Mouse (Mus musculus): Measurements from ENCODE around the gene Zbtb14.
A peak's percentile ranks its signal among the peaks of the same experiment; 100 is the strongest.

Zbtb14 gene

DNA sequence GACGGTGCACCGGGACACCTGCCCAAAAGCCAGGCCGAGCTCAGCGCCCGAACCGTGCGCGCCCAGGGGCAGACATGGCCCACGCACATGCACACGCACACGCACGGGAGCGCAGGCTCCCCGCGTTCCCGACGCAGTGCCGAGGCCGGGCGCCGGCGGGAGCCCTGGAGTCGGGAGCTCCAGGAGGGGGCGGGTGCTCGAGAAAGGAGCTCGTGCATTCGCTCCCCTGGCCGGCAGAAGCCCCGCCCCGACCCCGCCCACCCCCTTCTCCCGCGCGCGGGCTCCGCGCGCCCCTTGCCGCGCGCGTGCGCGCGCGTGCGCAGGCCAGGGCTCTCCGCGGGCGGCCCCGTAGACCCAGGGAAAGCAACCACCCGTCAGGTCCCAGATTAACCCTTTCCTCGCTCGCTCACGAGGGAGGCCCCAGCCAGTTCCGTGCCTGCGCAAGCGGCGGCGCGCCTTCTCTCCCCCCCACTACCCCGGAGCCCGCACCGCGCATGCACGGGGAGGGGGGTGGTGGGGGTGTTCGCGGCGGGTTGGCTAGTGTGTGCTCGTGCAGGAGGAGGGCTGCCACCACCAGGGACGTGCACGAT lies at the start of gene Zbtb14:
Gene Zbtb14, plus strand, starts transcription at position 540 of the 590 bp plus-strand sequence.
- DNase-seq (ENCODE audit: low read depth) = peak; percentile 94

GRCm38 (mm10) chr17:69346056-69346455 lies 36.8 kb upstream of the Zbtb14 start:
- peak; percentile 3 for DNase-seq (ENCODE audit: low read depth)

DNA sequence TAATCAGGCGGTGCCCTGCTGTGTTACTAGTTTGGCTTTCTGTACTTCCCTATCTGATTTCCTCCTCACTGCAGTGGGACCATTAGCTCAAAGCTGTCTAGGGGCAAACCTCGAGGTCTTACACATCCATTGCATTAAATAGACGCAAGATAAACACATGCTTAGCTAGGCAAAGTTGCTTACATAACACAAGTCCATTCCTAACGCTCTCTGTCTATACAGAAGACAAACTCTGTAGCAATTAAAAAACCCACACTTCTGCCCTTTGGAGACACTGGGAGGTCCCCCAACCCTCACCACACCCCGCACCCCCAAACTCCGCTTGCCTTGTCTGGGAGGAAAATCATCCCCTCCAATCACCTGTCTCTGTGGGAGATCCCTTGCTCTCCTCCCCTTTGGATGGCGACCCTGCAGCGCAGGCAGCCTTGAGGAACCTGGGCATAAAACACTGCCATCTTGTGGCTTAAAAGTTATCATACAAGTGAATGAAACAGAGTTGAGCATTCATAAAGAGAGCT lies 33.8 kb upstream of the Zbtb14 start:
- DNase-seq (ENCODE audit: low read depth) = peak; percentile 69

- DNase-seq (ENCODE audit: low read depth) = peak; percentile 79
Measured at GRCm38 (mm10) chr17:69365049-69365448, 17.8 kb upstream of the Zbtb14 start.

GRCm38 (mm10) chr17:69380838-69381237 lies 2.0 kb upstream of the Zbtb14 start:
- no peak for DNase-seq (ENCODE audit: low read depth)

- DNase-seq (ENCODE audit: low read depth) = no peak
Measured at GRCm38 (mm10) chr17:69383201-69383940, 521 bp downstream of the Zbtb14 start.

DNA sequence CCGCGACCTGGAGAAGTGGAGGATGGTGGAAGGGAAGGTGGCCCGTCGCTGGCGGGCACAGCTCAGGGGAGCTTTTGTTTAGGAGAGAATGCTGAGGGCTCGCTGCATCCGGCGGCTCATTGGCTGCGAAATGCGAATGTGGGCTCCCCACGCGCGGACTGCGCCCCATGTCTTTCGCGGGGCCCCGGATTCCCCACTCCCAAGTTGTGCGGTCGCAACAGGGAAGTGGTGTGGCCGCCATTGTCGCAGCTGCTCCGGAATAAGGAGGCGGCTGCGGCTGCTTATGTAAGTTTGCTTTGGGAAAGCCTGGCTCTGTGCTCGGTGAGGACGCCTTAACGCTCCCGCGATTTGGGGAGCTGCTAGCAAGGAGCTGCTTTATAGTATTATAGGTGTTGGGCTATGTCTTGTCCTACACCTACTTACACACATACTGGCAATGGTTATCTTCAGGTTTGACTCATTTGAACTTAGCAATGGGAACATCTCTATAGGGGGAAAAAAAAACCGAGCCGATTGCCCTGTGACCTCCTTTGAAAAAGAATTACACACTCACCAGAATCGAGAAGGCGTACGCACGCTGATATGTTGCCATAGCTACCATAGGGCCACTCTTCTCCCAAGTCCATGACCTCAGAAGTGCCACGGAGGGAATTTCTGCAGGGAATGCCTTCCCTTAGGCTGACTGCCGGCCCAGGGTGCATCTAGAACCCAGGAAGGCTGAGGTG lies 1.3 kb downstream of the Zbtb14 start:
- DNase-seq (ENCODE audit: low read depth) = peak; percentile 78

DNA sequence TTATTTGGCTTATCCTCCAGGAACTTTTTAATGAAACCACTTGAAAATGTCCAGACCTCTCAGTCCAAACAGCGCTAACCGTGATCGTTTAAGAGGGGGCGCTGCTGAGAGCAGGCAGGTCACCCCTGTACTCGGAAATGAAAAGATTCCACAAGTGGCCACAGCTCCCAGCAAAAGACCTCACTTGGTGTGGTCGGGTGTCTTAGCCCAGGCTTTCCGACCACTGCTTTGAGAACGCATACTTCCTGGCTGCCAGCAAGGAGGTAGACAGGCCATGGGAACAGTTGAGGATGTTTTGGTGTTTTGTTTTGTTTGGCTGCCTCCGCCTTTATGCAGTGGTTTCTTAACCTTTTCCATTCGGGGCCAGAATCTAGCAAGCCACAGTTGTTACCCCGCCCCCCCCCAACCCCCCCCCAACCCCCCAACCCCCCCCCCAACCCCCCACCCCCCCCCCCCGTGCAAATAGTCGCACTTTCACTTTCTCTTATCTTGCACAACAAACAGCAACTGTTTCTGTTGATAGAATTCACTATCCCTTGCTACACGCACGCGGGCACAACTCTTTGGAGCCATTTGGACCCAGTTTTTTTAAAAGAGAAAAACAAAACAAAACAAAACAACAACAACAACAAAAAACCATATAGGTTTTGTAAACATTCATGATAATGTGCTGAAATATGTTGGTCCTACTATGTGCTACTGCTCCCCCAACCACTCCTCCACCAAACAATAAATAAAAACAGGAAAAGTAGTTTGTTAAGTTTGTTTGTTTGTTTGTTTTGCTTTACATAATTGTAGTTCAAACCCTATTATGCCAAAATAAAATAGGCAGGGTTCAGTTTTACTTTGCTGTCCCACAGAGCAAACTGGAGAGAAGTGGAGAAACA lies 13.5 kb downstream of the Zbtb14 start:
- DNase-seq (ENCODE audit: low read depth) = peak; percentile 82

- DNase-seq (ENCODE audit: low read depth) = peak; percentile 71
Measured at GRCm38 (mm10) chr17:69397163-69397562, 14.3 kb downstream of the Zbtb14 start.

GRCm38 (mm10) chr17:69398092-69398491 lies 15.2 kb downstream of the Zbtb14 start:
- no peak for DNase-seq (ENCODE audit: low read depth)

- DNase-seq (ENCODE audit: low read depth) = peak; percentile 85
Measured at GRCm38 (mm10) chr17:69401146-69401545, 18.3 kb downstream of the Zbtb14 start.

DNA sequence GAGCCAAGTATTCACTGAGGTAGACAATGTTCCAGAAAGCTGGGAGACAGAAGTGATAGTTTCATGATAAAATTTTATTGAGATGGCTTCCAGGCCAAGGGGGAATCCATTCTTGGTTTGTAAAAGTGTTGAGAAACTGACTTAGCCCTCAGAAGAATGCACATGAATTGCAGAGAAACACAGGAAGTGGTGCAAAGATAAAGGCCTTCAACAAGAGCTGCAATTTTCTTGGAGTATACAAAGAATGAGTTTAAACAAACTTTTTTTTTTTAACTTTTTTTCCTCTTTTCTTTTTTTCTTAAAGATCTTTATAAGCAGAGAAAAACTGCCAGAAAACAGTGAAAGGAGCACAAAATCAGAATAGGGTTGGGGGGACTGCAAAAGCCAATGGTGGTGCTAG lies 33.3 kb downstream of the Zbtb14 start:
- DNase-seq (ENCODE audit: low read depth) = peak; percentile 67

- peak; percentile 94 for DNase-seq (ENCODE audit: low read depth)
Measured at GRCm38 (mm10) chr17:69416920-69417661, 34.2 kb downstream of the Zbtb14 start.

GRCm38 (mm10) chr17:69417724-69418373 lies 35.0 kb downstream of the Zbtb14 start:
- DNase-seq (ENCODE audit: low read depth) = no peak

DNA sequence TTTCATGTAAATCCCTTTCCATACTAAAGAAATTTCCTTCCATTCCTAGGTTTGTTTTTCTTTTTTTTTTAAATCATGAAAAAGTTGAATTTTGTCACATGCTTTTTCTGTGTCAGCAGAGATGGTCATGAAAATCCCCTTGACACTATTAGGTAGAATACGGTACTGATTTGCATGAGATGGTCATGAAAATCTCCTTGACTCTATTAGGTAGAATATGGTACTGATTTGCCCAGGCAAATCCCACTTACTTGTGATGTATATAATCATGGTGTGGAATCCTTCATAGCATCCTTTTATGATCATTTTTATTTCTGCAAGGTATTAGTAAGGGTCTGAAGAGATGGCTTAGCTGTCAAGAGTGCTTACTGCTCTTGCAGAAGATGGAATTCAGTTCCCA lies 38.7 kb downstream of the Zbtb14 start:
- peak; percentile 83 for DNase-seq (ENCODE audit: low read depth)

- DNase-seq (ENCODE audit: low read depth) = no peak
Measured at GRCm38 (mm10) chr17:69437836-69438235, 55.0 kb downstream of the Zbtb14 start.

- no peak for DNase-seq (ENCODE audit: low read depth)
Measured at GRCm38 (mm10) chr17:69438486-69438885, 55.6 kb downstream of the Zbtb14 start.

GRCm38 (mm10) chr17:69438990-69439491 lies 56.2 kb downstream of the Zbtb14 start, which contains the start of gene Akain1:
Gene Akain1 (plus strand): TSS chr17:69439326.
- DNase-seq (ENCODE audit: low read depth) = no peak

DNA sequence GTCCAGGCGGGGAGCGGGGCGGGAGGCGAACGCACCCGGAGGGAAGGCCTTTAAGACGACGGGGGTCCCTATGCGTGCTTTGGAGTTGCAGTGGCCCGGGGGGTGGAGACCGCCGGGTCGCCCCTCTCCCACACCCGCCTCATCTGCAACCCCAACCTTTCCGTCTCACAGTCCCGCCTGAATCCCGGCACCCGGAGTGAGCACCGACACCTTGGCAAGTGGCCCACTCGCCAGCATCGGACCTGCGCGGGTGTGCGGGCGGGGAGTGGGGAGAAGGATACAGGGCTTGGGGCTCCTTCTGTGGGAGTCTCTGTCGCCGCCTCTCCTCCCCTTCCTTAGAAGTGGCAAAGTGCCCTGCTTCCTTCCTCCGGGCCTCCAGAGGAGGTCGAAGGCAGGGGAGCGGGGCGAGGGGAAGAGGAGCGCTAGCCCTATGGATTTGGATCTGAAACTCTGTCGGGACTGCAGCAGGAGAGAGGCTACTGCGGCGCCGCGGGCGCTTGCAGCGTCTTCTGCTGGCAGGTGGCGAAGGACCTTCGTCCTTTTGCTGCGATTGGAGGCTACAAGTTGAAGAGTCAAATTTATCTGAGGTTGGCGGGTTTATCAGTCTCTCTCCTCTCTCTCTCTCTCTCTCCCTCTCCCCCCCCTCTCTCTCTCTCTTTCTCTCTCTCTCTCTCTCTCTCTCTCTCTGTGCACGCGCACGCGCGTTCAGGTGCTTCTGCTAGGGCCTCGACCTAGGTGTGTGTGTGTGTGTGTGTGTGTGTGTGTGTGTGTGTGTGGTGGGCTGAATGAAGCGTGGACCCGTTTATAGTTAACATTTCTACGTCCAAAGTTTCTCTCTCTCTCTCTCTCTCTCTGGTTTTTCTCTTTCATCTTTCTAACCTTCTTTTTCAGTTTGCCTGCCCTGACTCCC lies 57.0 kb downstream of the Zbtb14 start:
- DNase-seq (ENCODE audit: low read depth) = no peak

Data from 416B (cell line).